Mouse (Mus musculus): ENCODE measurements around the gene Sp7. TPM values are rescaled to one million over a fixed set of nuclear protein-coding genes. Genes with fewer than 3 reads are reported as not detected.

Sp7 gene
- total RNA-seq, 2 experiments from 2014 or later: 0.69 to 0.90 TPM

DNA sequence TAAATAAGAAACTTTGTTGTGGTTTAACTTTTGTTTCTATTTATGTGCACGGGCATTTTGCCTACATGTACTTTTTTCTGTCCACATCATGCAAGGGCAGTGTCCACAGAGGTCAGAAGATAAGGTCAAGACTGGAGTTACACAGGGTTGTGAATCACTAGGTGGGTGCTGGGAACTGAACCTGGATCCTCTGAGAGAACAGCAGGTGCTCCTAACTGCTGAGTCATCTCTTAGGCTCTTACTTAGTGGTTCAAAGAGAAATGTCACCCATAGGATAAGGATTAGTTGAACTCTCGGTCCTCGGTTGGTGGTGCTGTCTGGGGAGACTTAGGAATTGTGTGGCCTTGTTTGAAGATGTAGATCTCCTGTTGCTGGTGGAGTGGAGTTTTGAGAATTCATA, 22.0 kb upstream of the Sp7 start:
- no peak for DNase-seq (ENCODE audit: low spot score in 2 of 2)

DNA sequence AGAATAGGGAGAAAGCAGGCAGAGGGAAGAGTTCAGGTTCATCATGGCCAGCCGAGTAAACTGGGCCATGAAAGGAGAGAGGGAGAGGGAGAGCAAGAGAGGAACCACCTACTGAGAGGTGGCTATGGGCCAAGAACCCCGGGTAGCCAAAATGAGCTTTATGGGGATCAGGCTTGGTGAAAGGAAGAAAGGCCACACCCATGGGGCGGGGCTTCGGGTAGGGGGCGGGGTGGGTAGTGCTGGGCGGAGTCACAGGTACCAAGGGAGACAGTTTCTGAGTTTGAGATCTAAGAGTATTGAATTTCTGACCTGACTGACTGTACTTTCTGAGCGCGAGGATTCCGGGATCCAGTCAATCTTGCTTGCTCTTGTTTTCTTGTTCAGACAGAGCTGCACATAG, 19.7 kb upstream of the Sp7 start:
- no peak for DNase-seq (ENCODE audit: low spot score in 2 of 2)

GRCm38 (mm10) chr15:102383671-102384070, 16.7 kb upstream of the Sp7 start:
- DNase-seq (ENCODE audit: low spot score in 2 of 2): no peak

DNA sequence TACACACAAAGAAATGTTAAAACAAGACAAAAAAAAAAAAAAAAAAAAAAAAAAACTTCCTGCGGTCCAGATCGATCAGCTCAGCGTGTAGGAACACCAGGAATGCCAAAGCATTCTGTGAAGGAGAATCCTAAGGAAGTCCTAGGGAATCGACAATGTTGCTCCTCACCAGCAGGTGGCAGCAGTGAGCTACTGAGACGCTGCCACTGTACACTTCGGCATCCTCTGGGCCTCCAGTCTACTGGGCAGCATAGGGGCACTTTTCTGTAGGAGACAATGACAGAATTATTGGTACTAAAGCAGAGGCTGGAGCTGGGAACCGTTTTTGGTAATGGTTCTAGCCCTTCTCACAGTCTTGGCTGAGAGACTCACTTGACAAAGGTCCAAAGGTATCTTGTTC, 14.6 kb upstream of the Sp7 start:
- peak; percentile 72 to 86 for DNase-seq (ENCODE audit: low spot score in 2 of 2)

DNA sequence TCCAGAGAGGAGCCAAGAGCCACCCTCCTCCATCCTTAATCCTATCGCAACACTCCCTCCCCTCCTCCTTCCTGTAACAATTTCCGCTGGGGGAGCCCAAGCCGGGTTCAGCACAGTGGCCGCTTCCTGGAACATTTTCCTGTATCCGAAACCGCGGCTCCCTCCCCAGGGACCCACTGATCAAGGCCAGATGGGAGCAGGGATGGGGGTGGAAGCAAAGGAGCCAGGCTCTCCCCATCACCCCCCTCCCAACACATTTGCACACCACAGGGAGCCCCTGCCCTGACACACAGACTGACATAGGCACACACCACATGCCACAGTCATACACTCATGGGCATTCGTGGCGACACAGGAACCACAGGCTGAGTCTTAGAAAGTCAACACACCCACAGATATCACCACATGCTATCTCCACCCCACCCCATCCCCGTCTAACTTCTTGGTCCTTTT, 10.9 kb upstream of the Sp7 start:
- no peak for DNase-seq (ENCODE audit: low spot score in 2 of 2)

DNA sequence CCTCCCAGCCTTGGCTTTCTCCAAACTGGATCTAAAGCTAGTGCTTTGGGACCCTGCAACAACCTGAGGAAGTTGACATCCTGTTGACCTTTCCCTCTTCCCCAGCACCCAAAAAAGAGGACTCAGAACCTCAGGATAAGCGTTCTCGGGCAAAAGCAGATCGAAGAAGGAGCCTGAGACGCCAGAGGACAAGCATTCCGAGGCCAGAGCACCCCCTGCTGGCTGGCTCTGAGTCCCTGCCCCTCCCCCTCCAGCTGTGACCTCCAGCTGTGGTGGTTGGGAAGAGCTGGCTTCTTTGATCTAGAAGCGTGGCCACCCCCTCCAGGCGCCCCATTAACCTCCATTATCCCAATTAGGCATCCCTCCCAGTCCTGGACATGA, 10.2 kb upstream of the Sp7 start:
- peak; percentile 63 to 67 for DNase-seq (ENCODE audit: low spot score in 2 of 2)

GRCm38 (mm10) chr15:102376453-102377162, 9.6 kb upstream of the Sp7 start:
- peak in 1 of 2 experiments; percentile 40 for DNase-seq (ENCODE audit: low spot score in 2 of 2)

DNA sequence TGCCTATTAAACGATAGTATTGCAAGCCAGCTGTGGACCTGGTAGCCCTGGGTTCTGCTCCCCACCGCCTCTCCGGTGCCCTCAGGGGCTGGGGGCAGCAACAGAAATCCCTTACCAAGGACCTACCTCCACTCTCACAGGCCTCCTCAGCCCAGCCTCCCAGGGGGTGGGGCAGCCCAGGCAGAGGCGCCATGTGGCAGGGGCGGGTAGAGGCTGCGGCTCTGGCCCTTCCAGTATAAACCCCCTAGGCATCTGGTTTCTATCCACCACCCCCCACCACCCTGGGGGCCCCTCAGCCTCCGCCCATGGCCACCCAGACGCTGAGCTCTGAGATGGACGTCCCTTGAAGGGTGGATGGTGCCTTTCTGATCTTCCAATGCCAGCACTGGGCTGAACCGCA, 3.7 kb upstream of the Sp7 start:
- no peak for DNase-seq (ENCODE audit: low spot score in 2 of 2)

- DNase-seq (ENCODE audit: low spot score in 2 of 2): no peak
Measured at GRCm38 (mm10) chr15:102369972-102370371, 3.0 kb upstream of the Sp7 start.

DNA sequence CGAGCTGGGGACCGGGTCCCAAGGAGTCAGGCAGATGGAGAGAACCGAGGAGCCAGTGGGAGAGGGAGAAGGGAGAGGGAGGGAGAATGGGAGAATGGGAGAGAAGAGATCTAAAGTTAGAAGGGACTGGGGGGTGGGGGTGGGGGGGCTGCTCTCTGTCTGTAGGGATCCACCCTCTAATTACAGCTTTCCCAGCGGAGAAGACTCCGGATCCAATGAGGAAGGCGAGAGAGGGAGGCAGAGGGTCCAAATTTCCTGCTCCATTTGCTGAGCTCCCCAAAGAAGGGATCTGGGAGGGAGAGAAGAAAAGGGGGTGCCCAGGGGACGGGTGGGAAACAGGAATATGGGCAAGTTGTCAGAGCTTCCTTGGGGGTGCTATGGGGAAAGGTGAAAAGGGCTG, 744 bp downstream of the Sp7 start:
- no peak for DNase-seq (ENCODE audit: low spot score in 2 of 2)

DNA sequence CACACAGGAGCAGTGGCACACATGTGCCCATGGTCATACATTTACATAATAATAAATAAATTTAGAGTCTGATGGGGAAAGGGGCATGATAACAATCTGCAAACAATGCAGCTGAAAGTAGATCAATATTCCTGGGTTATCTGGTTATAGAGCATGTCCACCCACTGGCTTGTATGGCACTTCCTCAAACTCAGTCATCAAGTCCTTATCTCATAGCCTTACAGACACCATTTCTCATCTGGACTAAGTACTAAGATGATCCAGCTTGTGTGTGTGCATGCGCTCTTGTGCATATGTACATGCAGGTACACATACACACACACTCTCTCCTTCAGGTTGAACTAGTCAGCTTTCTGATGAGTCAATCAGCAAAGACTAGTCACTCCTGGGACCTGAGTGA, 2.3 kb downstream of the Sp7 start:
- DNase-seq (ENCODE audit: low spot score in 2 of 2): no peak

- no peak for DNase-seq (ENCODE audit: low spot score in 2 of 2)
Measured at GRCm38 (mm10) chr15:102362648-102363047, 4.3 kb downstream of the Sp7 start.

GRCm38 (mm10) chr15:102358834-102359233, 8.1 kb downstream of the Sp7 start:
- DNase-seq (ENCODE audit: low spot score in 2 of 2): no peak

GRCm38 (mm10) chr15:102358126-102358525, 8.9 kb downstream of the Sp7 start:
- DNase-seq (ENCODE audit: low spot score in 2 of 2): no peak

DNA sequence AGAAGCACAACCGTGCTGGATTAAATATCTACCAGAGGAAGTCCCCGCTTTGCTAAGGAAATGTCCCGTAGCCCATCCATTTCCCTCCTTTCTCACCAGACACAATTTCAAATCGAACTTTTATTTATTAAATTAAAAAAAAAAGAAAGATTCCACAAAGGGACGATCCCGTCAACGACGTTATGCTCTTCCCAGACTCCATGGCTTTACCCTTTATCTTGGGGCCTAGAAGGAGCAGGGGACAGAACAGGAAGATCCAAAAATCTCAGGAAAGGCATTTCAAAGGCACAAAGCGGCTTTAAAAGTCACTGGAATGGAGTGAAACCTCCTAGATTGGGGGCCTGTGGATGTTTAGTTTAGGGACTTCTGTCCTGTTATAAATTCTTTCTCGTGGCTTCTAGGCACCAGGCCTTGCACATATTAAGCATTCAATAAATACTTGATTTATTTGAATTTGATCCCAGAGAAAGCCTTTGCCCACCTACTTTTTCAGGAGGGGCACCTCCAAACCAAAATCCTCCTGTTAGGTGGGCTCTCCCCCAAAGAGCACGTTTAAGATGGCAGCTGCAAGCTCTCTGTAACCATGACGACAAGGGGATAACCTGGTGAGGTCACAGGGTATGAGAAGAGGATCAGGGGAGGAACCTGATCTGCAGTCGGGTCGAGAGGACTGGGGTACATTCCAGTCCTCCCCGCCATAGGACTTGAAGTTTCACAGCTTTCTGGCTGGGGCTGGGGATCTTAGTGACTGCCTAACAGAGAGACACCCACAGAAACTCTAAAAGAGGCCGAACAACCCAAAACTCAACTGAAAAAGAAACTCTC, 10.3 kb downstream of the Sp7 start:
- DNase-seq (ENCODE audit: low spot score in 2 of 2): no peak

DNA sequence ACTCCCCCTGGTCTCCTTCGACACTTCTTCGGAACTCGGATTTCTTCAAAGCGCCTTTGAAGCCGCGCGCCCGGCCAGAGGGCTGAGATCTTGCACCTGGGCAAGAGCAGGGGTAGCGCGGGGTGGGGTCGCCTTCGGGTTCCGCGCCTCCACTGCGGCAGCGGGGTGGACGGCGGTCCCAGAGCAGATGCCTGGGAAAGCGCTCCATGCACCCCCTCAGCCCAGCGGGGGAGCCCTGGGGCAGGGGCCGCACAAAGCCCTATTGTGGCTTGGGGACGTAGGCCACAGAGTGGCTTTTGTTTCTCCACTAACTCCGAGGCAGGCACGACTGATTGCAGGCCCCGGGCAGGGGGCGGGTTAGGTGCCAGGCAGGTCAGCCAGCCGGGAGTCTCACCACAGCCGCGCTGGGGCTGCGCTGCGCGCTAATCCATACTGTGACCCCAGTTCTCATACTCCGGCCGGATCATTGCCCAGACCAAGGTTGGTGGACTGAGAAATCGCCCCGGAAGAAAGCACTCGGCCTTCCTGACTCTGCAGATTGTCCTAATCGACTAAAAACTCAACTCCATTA, 11.0 kb downstream of the Sp7 start:
- DNase-seq (ENCODE audit: low spot score in 2 of 2): peak in 1 of 2 experiments; percentile 19

DNA sequence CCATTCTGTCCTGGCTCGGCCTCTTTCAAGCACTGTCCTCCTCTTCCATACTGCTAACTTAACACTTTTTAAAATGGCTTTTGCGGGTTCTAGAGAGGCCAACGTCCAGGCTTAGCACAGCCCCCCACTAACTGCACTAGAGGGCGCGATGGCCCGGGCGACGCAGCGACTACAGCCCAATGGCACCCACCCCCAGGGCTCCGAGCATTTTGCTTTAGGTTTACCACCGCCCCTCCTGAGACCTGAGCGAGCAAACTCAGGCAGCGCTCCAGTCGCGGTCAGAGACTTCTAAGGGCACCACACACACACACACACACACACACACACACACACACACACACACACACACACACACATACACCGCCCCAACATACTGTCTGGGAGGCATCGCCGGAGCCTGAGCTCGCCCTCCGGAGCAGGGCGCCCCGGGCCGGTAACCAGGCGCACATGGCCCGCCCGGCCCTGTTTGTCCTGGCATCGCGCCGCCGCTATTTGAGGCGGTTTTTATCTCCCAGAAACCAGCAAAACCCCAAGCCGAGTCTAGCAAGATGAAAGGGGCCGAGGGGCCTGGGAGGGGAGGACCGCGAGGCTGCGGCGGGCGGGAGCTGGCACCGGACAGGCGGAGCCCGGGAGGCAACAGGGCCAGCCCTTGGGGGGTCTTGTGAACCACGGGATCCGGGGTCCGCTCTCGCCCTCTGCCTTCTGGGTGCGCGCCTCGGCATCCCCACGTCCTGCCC, 11.7 kb downstream of the Sp7 start:
- peak in 1 of 2 experiments; percentile 41 for DNase-seq (ENCODE audit: low spot score in 2 of 2)

- DNase-seq (ENCODE audit: low spot score in 2 of 2): no peak
Measured at GRCm38 (mm10) chr15:102353986-102354385, 13.0 kb downstream of the Sp7 start.

GRCm38 (mm10) chr15:102352177-102352576, 14.8 kb downstream of the Sp7 start:
- DNase-seq (ENCODE audit: low spot score in 2 of 2): no peak

DNA sequence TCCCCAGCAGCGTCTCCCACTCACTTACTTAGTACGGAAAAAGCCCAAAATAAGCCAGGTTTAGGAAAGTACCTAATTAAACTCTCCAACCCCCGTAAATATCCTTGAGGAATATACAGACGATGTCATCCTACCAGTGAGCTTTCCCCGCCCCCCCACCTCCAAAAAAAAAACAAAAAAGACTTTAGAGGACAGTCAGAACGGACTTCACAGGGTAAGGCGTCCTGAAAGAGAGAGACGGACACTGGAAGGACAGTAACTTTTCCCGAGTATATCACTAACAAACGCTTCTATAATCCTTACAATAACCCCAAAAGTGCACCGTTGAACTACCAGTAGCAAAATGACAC, 16.1 kb downstream of the Sp7 start:
- DNase-seq (ENCODE audit: low spot score in 2 of 2): no peak

DNA sequence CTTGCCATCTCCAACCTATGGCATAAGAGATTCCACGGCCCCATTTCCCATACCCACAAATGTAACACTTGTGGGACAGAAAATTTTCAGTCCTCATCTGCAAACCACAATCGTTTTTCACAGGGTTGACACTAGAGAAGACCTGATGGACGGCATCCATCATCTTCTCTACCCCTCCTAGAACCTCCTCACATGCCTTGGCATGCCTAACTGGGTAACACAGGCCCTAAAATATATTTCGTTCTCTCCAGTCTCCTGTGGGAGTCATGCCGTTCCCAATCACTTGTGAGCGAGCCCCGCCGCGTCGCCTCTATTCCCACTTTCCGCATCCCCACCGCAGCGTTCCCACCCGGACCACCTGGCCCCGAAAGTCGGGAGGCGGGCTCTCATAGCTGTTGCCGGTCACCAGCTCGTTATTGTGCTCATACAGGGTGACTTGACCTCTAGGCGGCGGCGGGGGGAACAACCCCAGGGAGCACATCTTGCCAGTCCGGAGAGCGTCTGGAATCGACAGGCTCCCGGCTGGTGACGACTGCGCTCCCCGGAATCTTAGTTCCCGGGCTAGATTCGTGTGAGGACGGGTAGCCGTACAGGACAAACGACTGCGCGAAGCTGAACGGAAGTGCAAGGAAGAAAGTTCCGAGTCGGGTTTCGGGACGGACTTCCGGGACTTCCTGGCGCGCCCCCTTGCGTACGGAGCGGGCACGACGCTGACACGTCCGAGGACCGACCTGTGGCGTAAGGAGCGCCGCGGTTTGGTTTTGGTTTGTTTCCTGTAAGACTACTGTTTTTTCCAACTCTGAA, 16.6 kb downstream of the Sp7 start, which contains the start of gene Aaas:
TSS of gene Aaas (minus strand) at position 634 of the 804 bp plus-strand sequence.
- peak; percentile 93 to 95 for DNase-seq (ENCODE audit: low spot score in 2 of 2)

Measured in layer of hippocampus, postnatal 14 days (tissue).